Mouse (Mus musculus): ENCODE results near the gene Hmgcl. TPM values are rescaled to one million over a fixed set of nuclear protein-coding genes. Genes with fewer than 3 reads are reported as not detected.
"Not testable (repeated sequence)": the region's sequence is repeated elsewhere in the genome, so short reads cannot be mapped to it uniquely, and the experiment has no call there.

The Hmgcl gene
- total and polyA plus RNA-seq, 2 experiments from 2014 or later: 26.9 to 54.1 TPM

GRCm38 (mm10) chr4:135941026-135941425 lies 5.2 kb upstream of the Hmgcl start:
- 87% methylated on average over 8 of the region's 8 CpGs for WGBS
- H3K4me3 ChIP-seq (ENCODE audit: low read depth, low read length); H3K4me2 ChIP-seq (ENCODE audit: low read depth, low read length, poor library complexity, severe bottlenecking); H3K4me1 ChIP-seq (ENCODE audit: insufficient read depth, low read length); H3K27ac ChIP-seq (ENCODE audit: low read depth, low read length); H3K9ac ChIP-seq (replicated peaks; ENCODE audit: low read length, poor library complexity, severe bottlenecking); H3K27me3 ChIP-seq (ENCODE audit: insufficient read depth, low read length); H3K9me3 ChIP-seq (ENCODE audit: low read length); H3K36me3 ChIP-seq (ENCODE audit: insufficient read depth, low read length); DNase-seq (ENCODE audit: low spot score); ATAC-seq (ENCODE audit: low FRiP score): not testable (repeated sequence)
- peak; percentile 46 for TF ChIP-seq CTCF (IDR thresholded peaks at IDR 0.05)

GRCm38 (mm10) chr4:135942193-135942592 lies 4.1 kb upstream of the Hmgcl start:
- Histone ChIP-seq H3K4me2 (ENCODE audit: low read depth, low read length, poor library complexity, severe bottlenecking) (no peak overlapping the region), H3K27ac (ENCODE audit: low read depth, low read length) (no peak overlapping the region), H3K9me3 (ENCODE audit: low read length) (no peaks in the 10 kb centered on the region), H3K27me3 (ENCODE audit: insufficient read depth, low read length) (no peaks in the 10 kb centered on the region), H3K36me3 (ENCODE audit: insufficient read depth, low read length) (peaks cover 8% of the 10 kb centered on the region), H3K4me1 (ENCODE audit: insufficient read depth, low read length) (no peaks in the 10 kb centered on the region), H3K4me3 (ENCODE audit: low read depth, low read length) (no peak overlapping the region), H3K9ac (replicated peaks; ENCODE audit: low read length, poor library complexity, severe bottlenecking) (no peak overlapping the region)
- DNase-seq (ENCODE audit: low spot score): no peak
- 92% methylated on average over 6 of the region's 6 CpGs for WGBS
- no peak for TF ChIP-seq CTCF (IDR thresholded peaks at IDR 0.05)
- ATAC-seq (ENCODE audit: low FRiP score): no peak

GRCm38 (mm10) chr4:135943389-135943788 lies 2.9 kb upstream of the Hmgcl start:
- Histone ChIP-seq H3K4me3 (ENCODE audit: low read depth, low read length) (no peak overlapping the region), H3K27ac (ENCODE audit: low read depth, low read length) (no peak overlapping the region), H3K36me3 (ENCODE audit: insufficient read depth, low read length) (peaks cover 8% of the 10 kb centered on the region), H3K4me2 (ENCODE audit: low read depth, low read length, poor library complexity, severe bottlenecking) (no peak overlapping the region), H3K27me3 (ENCODE audit: insufficient read depth, low read length) (no peaks in the 10 kb centered on the region), H3K9ac (replicated peaks; ENCODE audit: low read length, poor library complexity, severe bottlenecking) (no peak overlapping the region), H3K9me3 (ENCODE audit: low read length) (no peaks in the 10 kb centered on the region), H3K4me1 (ENCODE audit: insufficient read depth, low read length) (0 out of 2 replicates have a peak, but pooled peaks cover 3% of the 10 kb centered on the region)
- ATAC-seq (ENCODE audit: low FRiP score) (no peak), DNase-seq (ENCODE audit: low spot score) (no peak)
- WGBS: 56% methylated on average over 4 of the region's 4 CpGs
- TF ChIP-seq CTCF (IDR thresholded peaks at IDR 0.05): no peak

GRCm38 (mm10) chr4:135945706-135946105 lies 542 bp upstream of the Hmgcl start:
- Histone ChIP-seq H3K9me3 (ENCODE audit: low read length) (no peaks in the 10 kb centered on the region), H3K36me3 (ENCODE audit: insufficient read depth, low read length) (no peaks in the 10 kb centered on the region), H3K27me3 (ENCODE audit: insufficient read depth, low read length) (no peaks in the 10 kb centered on the region), H3K4me3 (ENCODE audit: low read depth, low read length) (peak overlapping the region; percentile 68), H3K4me1 (ENCODE audit: insufficient read depth, low read length) (0 out of 2 replicates have a peak, but pooled peaks cover 3% of the 10 kb centered on the region), H3K9ac (replicated peaks; ENCODE audit: low read length, poor library complexity, severe bottlenecking) (peak overlapping the region; percentile 80), H3K27ac (ENCODE audit: low read depth, low read length) (peak overlapping the region; percentile 77), H3K4me2 (ENCODE audit: low read depth, low read length, poor library complexity, severe bottlenecking) (peak overlapping the region; percentile 89)
- TF ChIP-seq CTCF (IDR thresholded peaks at IDR 0.05): no peak
- ATAC-seq (ENCODE audit: low FRiP score) (peak; percentile 15; the same call in 1 of the 2 replicates), DNase-seq (ENCODE audit: low spot score) (no peak)
- 76% methylated on average over 10 of the region's 10 CpGs for WGBS

GRCm38 (mm10) chr4:135946659-135947301 lies 532 bp downstream of the Hmgcl start:
- H3K9ac ChIP-seq (replicated peaks; ENCODE audit: low read length, poor library complexity, severe bottlenecking): peak overlapping the region; percentile 80
- H3K4me3 ChIP-seq (ENCODE audit: low read depth, low read length): peak overlapping the region; percentile 68
- TF ChIP-seq CTCF (IDR thresholded peaks at IDR 0.05): 0 out of 2 replicates have a peak, but pooled peaks have one; percentile 4
- no peaks in the 10 kb centered on the region for H3K9me3 ChIP-seq (ENCODE audit: low read length)
- peak; percentile 24 for ATAC-seq (ENCODE audit: low FRiP score)
- 0 out of 2 replicates have a peak, but pooled peaks cover 3% of the 10 kb centered on the region for H3K4me1 ChIP-seq (ENCODE audit: insufficient read depth, low read length)
- H3K27me3 ChIP-seq (ENCODE audit: insufficient read depth, low read length): no peaks in the 10 kb centered on the region
- WGBS: 1% methylated on average over 28 of the region's 28 CpGs
- DNase-seq (ENCODE audit: low spot score): peak; percentile 38
- peaks cover under 1% of the 10 kb centered on the region; the same call in 1 of the 2 replicates for H3K36me3 ChIP-seq (ENCODE audit: insufficient read depth, low read length)
- peak overlapping the region; percentile 89 for H3K4me2 ChIP-seq (ENCODE audit: low read depth, low read length, poor library complexity, severe bottlenecking)
- peak overlapping the region; percentile 77 for H3K27ac ChIP-seq (ENCODE audit: low read depth, low read length)

GRCm38 (mm10) chr4:135948142-135948541 lies 1.9 kb downstream of the Hmgcl start:
- TF ChIP-seq CTCF (IDR thresholded peaks at IDR 0.05): no peak
- Histone ChIP-seq H3K9me3 (ENCODE audit: low read length) (no peaks in the 10 kb centered on the region), H3K27ac (ENCODE audit: low read depth, low read length) (no peak overlapping the region), H3K4me2 (ENCODE audit: low read depth, low read length, poor library complexity, severe bottlenecking) (no peak overlapping the region), H3K9ac (replicated peaks; ENCODE audit: low read length, poor library complexity, severe bottlenecking) (no peak overlapping the region), H3K4me3 (ENCODE audit: low read depth, low read length) (no peak overlapping the region), H3K36me3 (ENCODE audit: insufficient read depth, low read length) (peaks cover 9% of the 10 kb centered on the region; the same call in 1 of the 2 replicates), H3K4me1 (ENCODE audit: insufficient read depth, low read length) (0 out of 2 replicates have a peak, but pooled peaks cover 3% of the 10 kb centered on the region), H3K27me3 (ENCODE audit: insufficient read depth, low read length) (no peaks in the 10 kb centered on the region)
- ATAC-seq (ENCODE audit: low FRiP score) (no peak), DNase-seq (ENCODE audit: low spot score) (no peak)
- 97% methylated on average over 8 of the region's 8 CpGs for WGBS

All from midbrain, postnatal 0 days (tissue).